Mouse (Mus musculus): ENCODE results near the gene Plch2. TPM values are rescaled to one million over a fixed set of nuclear protein-coding genes. Genes with fewer than 3 reads are reported as not detected.

Plch2 gene
- polyA plus RNA-seq, 1 experiment from 2014 or later: 23.3 TPM

GRCm38 (mm10) chr4:155066834-155067522 is 10.4 kb upstream of the Plch2 start, which contains the start of gene Pex10:
Gene Pex10 (plus strand): TSS chr4:155067016.
- Histone ChIP-seq H3K4me3 (ENCODE audit: low read depth, low read length) (peak within 1 kb of the TSS; percentile 75), H3K36me3 (ENCODE audit: control insufficient read depth, insufficient read depth, low read length) (peaks cover 18% of the 10 kb centered on the region), H3K27ac (ENCODE audit: low read length) (peak within 1 kb of the TSS; percentile 75), H3K4me2 (ENCODE audit: low read length) (peak within 1 kb of the TSS; percentile 83), H3K9ac (ENCODE audit: low read depth, low read length) (peak within 1 kb of the TSS; percentile 80), H3K27me3 (ENCODE audit: control insufficient read depth, insufficient read depth, low read depth, low read length) (no peaks in the 10 kb centered on the region), H3K9me3 (replicated peaks; ENCODE audit: control insufficient read depth, low read length, poor library complexity, severe bottlenecking) (no peaks in the 10 kb centered on the region), H3K4me1 (ENCODE audit: control insufficient read depth, insufficient read depth, low read length) (peaks cover 14% of the 10 kb centered on the region)
- peak; percentile 89 for ATAC-seq
- WGBS: under 1% methylated on average over 48 of the region's 48 CpGs

DNA sequence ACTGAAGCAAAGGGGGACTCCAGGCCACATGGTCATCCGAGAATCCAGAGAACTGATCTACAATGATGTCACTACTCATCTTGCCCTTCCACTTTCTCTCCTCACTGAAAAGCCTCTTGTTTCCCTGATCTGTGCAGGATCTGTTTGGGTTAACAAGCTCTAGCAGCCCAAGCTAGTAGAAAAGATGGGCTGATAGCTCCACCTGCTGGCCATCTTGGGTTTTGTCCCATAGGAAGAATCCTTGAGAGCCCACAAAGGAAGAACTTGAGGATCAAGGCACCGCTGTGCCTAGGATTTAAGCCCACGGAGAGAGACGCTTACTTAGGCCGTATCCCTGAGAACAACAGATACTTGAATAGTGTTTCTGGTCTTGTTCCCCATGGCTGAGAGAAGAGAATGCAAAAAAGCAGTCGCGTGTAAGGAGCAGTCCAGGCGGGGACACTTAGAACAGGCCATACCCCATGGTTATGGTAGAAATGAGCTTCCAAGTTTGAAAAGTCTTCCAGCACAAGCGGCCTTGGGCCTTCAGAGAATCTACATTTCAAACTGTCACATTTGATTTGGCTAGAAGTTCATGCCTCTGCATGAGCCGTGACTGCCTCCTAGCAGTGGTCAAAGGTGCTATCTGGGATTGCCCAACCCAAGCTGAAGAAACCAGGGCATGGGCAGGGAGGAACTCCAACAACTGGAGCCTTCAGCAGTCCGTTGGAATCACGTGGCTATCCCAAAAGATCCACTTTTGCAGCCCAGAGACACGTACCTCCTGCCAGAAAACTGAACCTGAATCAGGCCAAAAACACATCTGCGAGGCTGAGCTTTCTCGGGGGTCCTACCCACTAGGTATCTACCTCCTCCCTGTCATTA is 9.6 kb upstream of the Plch2 start:
- WGBS: 3% methylated on average over 15 of the region's 15 CpGs

DNA sequence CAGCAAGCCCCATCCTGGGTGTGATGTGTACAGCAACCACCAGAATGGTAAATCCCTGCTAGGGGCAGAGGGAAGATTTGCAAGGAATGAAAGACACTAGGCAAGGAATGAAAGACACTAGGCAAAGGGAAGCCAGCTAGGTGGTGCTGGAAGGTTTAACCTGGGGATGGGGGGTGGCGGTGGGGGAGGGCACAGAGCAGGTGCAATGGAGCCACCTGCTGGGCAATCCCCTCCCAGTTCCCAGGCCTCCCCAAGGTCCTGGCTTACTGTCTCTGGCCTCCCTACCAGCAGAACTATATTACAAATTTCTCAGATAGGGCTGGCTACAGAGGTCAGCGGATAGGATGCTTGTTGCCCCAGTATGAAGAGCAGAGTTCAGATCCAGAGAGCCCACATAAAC is 7.9 kb upstream of the Plch2 start:
- no peaks in the 10 kb centered on the region for H3K27me3 ChIP-seq (ENCODE audit: control insufficient read depth, insufficient read depth, low read depth, low read length)
- no peak overlapping the region for H3K4me3 ChIP-seq (ENCODE audit: low read depth, low read length)
- H3K9me3 ChIP-seq (replicated peaks; ENCODE audit: control insufficient read depth, low read length, poor library complexity, severe bottlenecking): no peaks in the 10 kb centered on the region
- ATAC-seq: no peak
- WGBS: 60% methylated on average over 2 of the region's 2 CpGs
- H3K4me2 ChIP-seq (ENCODE audit: low read length): no peak overlapping the region
- H3K9ac ChIP-seq (ENCODE audit: low read depth, low read length): no peak overlapping the region
- H3K4me1 ChIP-seq (ENCODE audit: control insufficient read depth, insufficient read depth, low read length): peaks cover 14% of the 10 kb centered on the region
- no peaks in the 10 kb centered on the region; the same call in 1 of the 2 replicates for H3K36me3 ChIP-seq (ENCODE audit: control insufficient read depth, insufficient read depth, low read length)
- H3K27ac ChIP-seq (ENCODE audit: low read length): no peak overlapping the region

More for the DNA sequence above, 9.6 kb upstream of the Plch2 start:
- Histone ChIP-seq H3K36me3 (ENCODE audit: control insufficient read depth, insufficient read depth, low read length) (peaks cover 14% of the 10 kb centered on the region), H3K27me3 (ENCODE audit: control insufficient read depth, insufficient read depth, low read depth, low read length) (no peaks in the 10 kb centered on the region), H3K9ac (ENCODE audit: low read depth, low read length) (peak overlapping the region; percentile 80), H3K4me3 (ENCODE audit: low read depth, low read length) (peak overlapping the region; percentile 75), H3K4me2 (ENCODE audit: low read length) (peak overlapping the region; percentile 83), H3K9me3 (replicated peaks; ENCODE audit: control insufficient read depth, low read length, poor library complexity, severe bottlenecking) (no peaks in the 10 kb centered on the region), H3K4me1 (ENCODE audit: control insufficient read depth, insufficient read depth, low read length) (peaks cover 14% of the 10 kb centered on the region), H3K27ac (ENCODE audit: low read length) (peak overlapping the region; percentile 56)
- ATAC-seq: peak; percentile 73

- H3K4me1 ChIP-seq (ENCODE audit: control insufficient read depth, insufficient read depth, low read length): peaks cover 14% of the 10 kb centered on the region
- no peak overlapping the region for H3K4me2 ChIP-seq (ENCODE audit: low read length)
- WGBS: 41% methylated on average over 3 of the region's 3 CpGs
- H3K27ac ChIP-seq (ENCODE audit: low read length): no peak overlapping the region
- no peak overlapping the region for H3K9ac ChIP-seq (ENCODE audit: low read depth, low read length)
- no peaks in the 10 kb centered on the region for H3K9me3 ChIP-seq (replicated peaks; ENCODE audit: control insufficient read depth, low read length, poor library complexity, severe bottlenecking)
- ATAC-seq: no peak
- H3K36me3 ChIP-seq (ENCODE audit: control insufficient read depth, insufficient read depth, low read length): no peaks in the 10 kb centered on the region; the same call in 1 of the 2 replicates
- H3K4me3 ChIP-seq (ENCODE audit: low read depth, low read length): no peak overlapping the region
- H3K27me3 ChIP-seq (ENCODE audit: control insufficient read depth, insufficient read depth, low read depth, low read length): no peaks in the 10 kb centered on the region
These were observed 7.3 kb upstream of the Plch2 start for GRCm38 (mm10) chr4:155063895-155064294.

DNA sequence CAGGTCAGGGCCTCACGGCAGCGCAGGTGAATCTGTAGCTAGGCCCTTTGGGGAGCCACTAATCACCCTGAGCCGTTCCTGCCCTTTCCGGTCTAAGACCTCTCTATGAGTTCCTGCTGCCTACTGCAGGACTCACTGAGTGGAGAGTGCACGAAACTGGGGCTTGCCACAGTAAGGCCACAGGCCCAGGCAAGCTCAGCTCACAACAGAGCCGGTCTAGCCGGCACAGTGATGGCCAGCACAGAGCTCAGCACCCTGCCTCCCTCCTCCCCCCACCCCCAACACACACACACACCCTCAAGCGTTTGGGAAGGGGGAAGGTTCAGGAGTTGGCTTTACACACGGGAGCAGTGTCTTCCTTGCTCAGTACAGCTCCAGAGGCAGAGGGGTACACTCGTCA is 1.7 kb upstream of the Plch2 start:
- ATAC-seq: no peak
- no peaks in the 10 kb centered on the region for H3K27me3 ChIP-seq (ENCODE audit: control insufficient read depth, insufficient read depth, low read depth, low read length)
- H3K9me3 ChIP-seq (replicated peaks; ENCODE audit: control insufficient read depth, low read length, poor library complexity, severe bottlenecking): no peaks in the 10 kb centered on the region
- no peak overlapping the region for H3K9ac ChIP-seq (ENCODE audit: low read depth, low read length)
- H3K4me3 ChIP-seq (ENCODE audit: low read depth, low read length): no peak overlapping the region
- H3K36me3 ChIP-seq (ENCODE audit: control insufficient read depth, insufficient read depth, low read length): no peaks in the 10 kb centered on the region
- WGBS: 40% methylated on average over 10 of the region's 10 CpGs
- no peaks in the 10 kb centered on the region for H3K4me1 ChIP-seq (ENCODE audit: control insufficient read depth, insufficient read depth, low read length)
- H3K4me2 ChIP-seq (ENCODE audit: low read length): no peak overlapping the region
- no peak overlapping the region for H3K27ac ChIP-seq (ENCODE audit: low read length)

DNA sequence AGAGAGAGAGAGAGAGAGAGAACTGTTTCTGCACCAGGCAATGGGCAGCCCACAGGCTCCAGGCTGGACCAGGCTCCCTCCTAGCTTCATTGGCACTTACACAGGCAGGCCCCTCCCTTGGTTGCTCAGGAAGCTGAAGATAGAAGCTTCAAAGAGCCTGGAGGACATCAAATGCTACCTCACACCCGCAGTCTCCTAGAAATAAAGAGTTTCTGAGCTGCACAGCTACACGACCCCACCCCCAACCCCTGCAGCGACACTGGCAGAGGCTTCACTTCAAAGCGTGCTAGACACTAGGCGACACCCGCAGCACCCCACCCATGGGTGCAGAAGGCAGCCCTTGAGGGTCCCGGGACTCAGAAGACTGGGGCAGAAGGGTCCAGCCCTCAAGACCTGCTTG is 6.5 kb downstream of the Plch2 start:
- Histone ChIP-seq H3K4me1 (ENCODE audit: control insufficient read depth, insufficient read depth, low read length) (no peaks in the 10 kb centered on the region), H3K27ac (ENCODE audit: low read length) (no peak overlapping the region), H3K4me2 (ENCODE audit: low read length) (no peak overlapping the region), H3K27me3 (ENCODE audit: control insufficient read depth, insufficient read depth, low read depth, low read length) (no peaks in the 10 kb centered on the region), H3K9me3 (replicated peaks; ENCODE audit: control insufficient read depth, low read length, poor library complexity, severe bottlenecking) (no peaks in the 10 kb centered on the region), H3K36me3 (ENCODE audit: control insufficient read depth, insufficient read depth, low read length) (no peaks in the 10 kb centered on the region), H3K4me3 (ENCODE audit: low read depth, low read length) (no peak overlapping the region), H3K9ac (ENCODE audit: low read depth, low read length) (no peak overlapping the region)
- WGBS: 80% methylated on average over 7 of the region's 7 CpGs
- ATAC-seq: no peak

GRCm38 (mm10) chr4:155046636-155047035 is 9.9 kb downstream of the Plch2 start:
- Histone ChIP-seq H3K27me3 (ENCODE audit: control insufficient read depth, insufficient read depth, low read depth, low read length) (peaks cover 18% of the 10 kb centered on the region; the same call in 1 of the 2 replicates), H3K4me3 (ENCODE audit: low read depth, low read length) (no peak overlapping the region), H3K4me2 (ENCODE audit: low read length) (no peak overlapping the region), H3K36me3 (ENCODE audit: control insufficient read depth, insufficient read depth, low read length) (no peaks in the 10 kb centered on the region), H3K9me3 (replicated peaks; ENCODE audit: control insufficient read depth, low read length, poor library complexity, severe bottlenecking) (no peaks in the 10 kb centered on the region), H3K4me1 (ENCODE audit: control insufficient read depth, insufficient read depth, low read length) (peaks cover 11% of the 10 kb centered on the region; the same call in 1 of the 2 replicates), H3K9ac (ENCODE audit: low read depth, low read length) (no peak overlapping the region), H3K27ac (ENCODE audit: low read length) (no peak overlapping the region)
- 83% methylated on average over 14 of the region's 14 CpGs for WGBS
- no peak for ATAC-seq

- WGBS: 1% methylated on average over 18 of the region's 25 CpGs
- peaks cover 18% of the 10 kb centered on the region; the same call in 1 of the 2 replicates for H3K27me3 ChIP-seq (ENCODE audit: control insufficient read depth, insufficient read depth, low read depth, low read length)
- peak; percentile 18; the same call in 1 of the 2 replicates for ATAC-seq
- H3K4me3 ChIP-seq (ENCODE audit: low read depth, low read length): peak overlapping the region; percentile 60
- H3K36me3 ChIP-seq (ENCODE audit: control insufficient read depth, insufficient read depth, low read length): no peaks in the 10 kb centered on the region
- no peaks in the 10 kb centered on the region for H3K9me3 ChIP-seq (replicated peaks; ENCODE audit: control insufficient read depth, low read length, poor library complexity, severe bottlenecking)
- peaks cover 22% of the 10 kb centered on the region for H3K4me1 ChIP-seq (ENCODE audit: control insufficient read depth, insufficient read depth, low read length)
- peak overlapping the region; percentile 71 for H3K9ac ChIP-seq (ENCODE audit: low read depth, low read length)
- peak overlapping the region; percentile 86 for H3K4me2 ChIP-seq (ENCODE audit: low read length)
- H3K27ac ChIP-seq (ENCODE audit: low read length): no peak overlapping the region
These were observed 13.3 kb downstream of the Plch2 start for GRCm38 (mm10) chr4:155043289-155043625.
